Mouse (Mus musculus) midbrain, embryonic 14.5 days (tissue): ENCODE measurements around the gene Rnf212b. TPM values are rescaled to one million over a fixed set of nuclear protein-coding genes. Genes with fewer than 3 reads are reported as not detected.
"Not testable (repeated sequence)": the region's sequence is repeated elsewhere in the genome, so short reads cannot be mapped to it uniquely, and the experiment has no call there.

Experiments used
- ATAC-seq: fragments of 200-750 bp; cut with Nextera tagmentation; 2 replicates; pipeline ENCODE4 v1.8.0; 2017; ENCODE audit warnings: moderate number of reproducible peaks, moderate library complexity; ENCODE audit not compliant: low FRiP score, low TSS enrichment
- DNase-seq: peaks from one replicate; pipeline ENCODE4 v3.0.0-alpha.2; 2015
- H3K27ac ChIP-seq: fragments of 300-500 bp; sonication (generic); replicated peaks from 2 replicates; pipeline ENCODE4 v1.5.1; 2014; ENCODE audit warnings: mild to moderate bottlenecking, low read depth, low read length, moderate library complexity
- H3K27me3 ChIP-seq: fragments of 300-500 bp; sonication (generic); 2 replicates; pipeline ENCODE4 v1.6.1; 2014; ENCODE audit warnings: low read length, control low read depth, mixed read lengths; ENCODE audit not compliant: control insufficient read depth, insufficient read depth
- H3K36me3 ChIP-seq: fragments of 300-500 bp; sonication (generic); 2 replicates; pipeline ENCODE4 v1.6.1; 2014; ENCODE audit warnings: low read length, control low read depth; ENCODE audit not compliant: control insufficient read depth, insufficient read depth
- H3K4me1 ChIP-seq: fragments of 300-500 bp; sonication (generic); 2 replicates; pipeline ENCODE4 v1.6.1; 2014; ENCODE audit warnings: mild to moderate bottlenecking, antibody characterized with exemption, low read length, control low read depth; ENCODE audit not compliant: control insufficient read depth, insufficient read depth
- H3K4me2 ChIP-seq: fragments of 300-500 bp; sonication (generic); 2 replicates; pipeline ENCODE4 v1.6.1; 2014; ENCODE audit warnings: mild to moderate bottlenecking, low read length, moderate library complexity
- H3K4me3 ChIP-seq: fragments of 300-500 bp; sonication (generic); replicated peaks from 2 replicates; pipeline ENCODE4 v1.5.1; 2014; ENCODE audit warnings: low read depth, low read length
- H3K9ac ChIP-seq: fragments of 300-500 bp; sonication (generic); replicated peaks from 2 replicates; pipeline ENCODE4 v1.6.1; 2014; ENCODE audit warnings: mild to moderate bottlenecking, low read length, moderate library complexity
- H3K9me3 ChIP-seq: fragments of 300-500 bp; sonication (generic); 2 replicates; pipeline ENCODE4 v1.6.1; 2016; ENCODE audit warnings: low read length, control low read depth, mixed read lengths; ENCODE audit not compliant: control insufficient read depth
- WGBS: fragments of 180-500 bp; shearing (Covaris S2); extraction: QIAGEN DNeasy Blood & Tissue Kit; methylation state at CpG from one replicate; pipeline ENCODE4 v1.1.7; 2014; 5-methylcytosine and 5-hydroxymethylcytosine counted together
- polyA plus RNA-seq: library from polyadenylated mRNA; unstranded; fragments of >200 nt; fragmentation: Nextera tagmentation; extraction: Ambion mirVana; gene quantifications from 2 replicates; pipeline ENCODE4 v1.2.1, GENCODE M21; 2014

Gene Rnf212b
- polyA plus RNA-seq, result not detected in 2 replicates

DNA sequence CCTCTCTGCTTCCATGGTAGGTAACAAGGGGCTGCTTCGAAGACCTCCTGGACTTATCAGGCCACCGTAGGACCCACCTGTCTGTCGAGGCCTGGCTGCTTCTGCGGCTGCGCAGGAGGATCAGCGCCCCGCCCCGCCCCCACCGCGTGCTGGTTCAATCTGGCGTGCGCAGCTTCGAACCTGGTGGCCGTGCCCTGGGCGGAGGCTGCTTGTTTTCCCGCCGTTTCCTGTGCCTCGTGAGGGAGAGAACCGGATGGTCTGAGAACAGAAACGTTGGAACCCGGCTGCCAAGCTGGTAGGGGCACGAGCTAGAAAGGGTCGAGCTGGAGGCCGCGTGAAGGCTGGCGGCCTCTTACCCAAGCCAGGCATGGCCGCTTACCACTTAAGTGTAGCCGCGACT lies at the start of gene Rnf212b:
TSS of gene Rnf212b (plus strand) at position 151 of the 400 bp plus-strand sequence.
- 88% methylated on average over 29 of the region's 29 CpGs for WGBS
- Histone ChIP-seq H3K9ac (no peak within 1 kb of the TSS), H3K9me3 (no peaks in the 10 kb centered on the region), H3K27ac (no peak within 1 kb of the TSS), H3K4me3 (no peak within 1 kb of the TSS), H3K27me3 (no peaks in the 10 kb centered on the region), H3K4me1 (no peaks in the 10 kb centered on the region), H3K36me3 (no peaks in the 10 kb centered on the region), H3K4me2 (no peak within 1 kb of the TSS)
- DNase-seq, result no peak
- ATAC-seq, result no peak

- H3K4me2 ChIP-seq, H3K36me3 ChIP-seq, H3K9me3 ChIP-seq, DNase-seq, ATAC-seq, H3K4me1 ChIP-seq, H3K27ac ChIP-seq, H3K9ac ChIP-seq, H3K27me3 ChIP-seq, H3K4me3 ChIP-seq: not testable (repeated sequence)
- 93% methylated on average over 4 of the region's 7 CpGs for WGBS
Measured at GRCm38 (mm10) chr14:54766937-54767336, 47.0 kb upstream of the Rnf212b start.

DNA sequence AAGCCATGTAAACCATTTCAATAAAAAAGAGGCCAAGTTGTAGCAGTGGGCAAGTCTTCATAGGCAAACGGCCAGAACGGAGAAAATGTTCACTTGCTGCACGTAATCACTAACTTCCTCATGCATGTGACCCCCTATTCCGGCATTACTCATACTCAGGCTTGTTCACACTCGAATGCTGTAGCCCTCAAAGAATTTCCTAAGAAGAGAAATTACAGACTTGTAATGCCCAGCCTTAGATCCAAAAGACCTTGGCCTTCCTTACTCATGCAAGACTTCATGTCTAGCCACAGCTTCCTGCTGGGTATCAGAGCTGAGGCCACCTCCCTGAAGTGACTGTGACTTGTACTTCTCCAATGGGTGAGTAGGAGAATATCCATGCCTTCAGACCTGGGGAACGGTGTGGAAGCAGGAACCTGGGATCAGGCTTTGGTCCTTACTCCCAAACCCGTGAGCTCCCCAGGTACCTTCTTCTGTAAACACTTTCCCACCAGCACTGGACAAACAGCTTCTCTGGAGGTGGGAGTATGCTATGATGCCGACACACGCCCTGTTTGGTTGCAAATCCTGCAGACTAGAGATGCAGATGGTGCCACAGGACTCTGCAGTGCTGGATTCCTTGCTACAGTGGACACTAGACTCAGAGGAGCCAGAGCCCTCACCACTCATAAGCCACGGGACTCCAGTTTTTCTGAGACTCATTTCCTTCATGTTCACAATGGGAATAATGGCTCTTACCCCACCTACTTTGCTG lies 45.5 kb upstream of the Rnf212b start:
- no peak for ATAC-seq
- no peak overlapping the region for H3K27ac ChIP-seq
- 93% methylated on average over 10 of the region's 10 CpGs for WGBS

GRCm38 (mm10) chr14:54769068-54769425 lies 44.9 kb upstream of the Rnf212b start:
- 93% methylated on average over 5 of the region's 5 CpGs for WGBS
- Histone ChIP-seq H3K4me3 (no peak overlapping the region), H3K27me3 (no peaks in the 10 kb centered on the region), H3K27ac (no peak overlapping the region), H3K9me3 (no peaks in the 10 kb centered on the region), H3K4me2 (no peak overlapping the region), H3K4me1 (no peaks in the 10 kb centered on the region), H3K9ac (no peak overlapping the region), H3K36me3 (no peaks in the 10 kb centered on the region)
- DNase-seq, result no peak
- ATAC-seq, result no peak

More for the DNA sequence above, 45.5 kb upstream of the Rnf212b start:
- no peaks in the 10 kb centered on the region for H3K4me1 ChIP-seq
- H3K4me2 ChIP-seq, result no peak overlapping the region
- H3K4me3 ChIP-seq, result no peak overlapping the region
- H3K9ac ChIP-seq, result no peak overlapping the region
- H3K36me3 ChIP-seq, result no peaks in the 10 kb centered on the region
- H3K27me3 ChIP-seq, result no peaks in the 10 kb centered on the region
- DNase-seq, result no peak
- no peaks in the 10 kb centered on the region for H3K9me3 ChIP-seq

DNA sequence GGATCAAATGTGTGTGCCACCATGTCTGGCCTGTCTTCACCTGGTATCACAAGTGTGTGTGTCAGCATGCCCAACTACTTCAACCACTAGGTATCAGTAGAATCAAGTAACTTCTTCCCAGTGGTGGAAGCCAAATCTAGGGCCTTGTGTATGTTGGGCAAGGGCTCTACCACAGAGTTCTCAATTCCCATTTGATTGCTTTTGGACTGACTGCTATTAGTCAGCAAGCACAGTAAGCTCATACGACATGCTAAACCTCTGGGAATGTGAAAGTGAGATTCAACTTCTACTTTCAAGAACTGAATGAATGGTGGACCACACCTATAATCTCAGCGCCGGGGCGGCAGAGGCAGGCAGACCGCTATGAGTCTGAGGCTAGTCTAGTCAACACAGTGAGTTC lies 43.6 kb upstream of the Rnf212b start:
- DNase-seq (no peak), ATAC-seq (no peak)
- no peaks in the 10 kb centered on the region for H3K27me3 ChIP-seq
- WGBS, result 97% methylated on average over 5 of the region's 5 CpGs
- no peak overlapping the region for H3K4me2 ChIP-seq
- H3K9me3 ChIP-seq, result no peaks in the 10 kb centered on the region
- H3K27ac ChIP-seq, result no peak overlapping the region
- H3K4me1 ChIP-seq, result no peaks in the 10 kb centered on the region
- no peak overlapping the region for H3K4me3 ChIP-seq
- no peak overlapping the region for H3K9ac ChIP-seq
- no peaks in the 10 kb centered on the region for H3K36me3 ChIP-seq

DNA sequence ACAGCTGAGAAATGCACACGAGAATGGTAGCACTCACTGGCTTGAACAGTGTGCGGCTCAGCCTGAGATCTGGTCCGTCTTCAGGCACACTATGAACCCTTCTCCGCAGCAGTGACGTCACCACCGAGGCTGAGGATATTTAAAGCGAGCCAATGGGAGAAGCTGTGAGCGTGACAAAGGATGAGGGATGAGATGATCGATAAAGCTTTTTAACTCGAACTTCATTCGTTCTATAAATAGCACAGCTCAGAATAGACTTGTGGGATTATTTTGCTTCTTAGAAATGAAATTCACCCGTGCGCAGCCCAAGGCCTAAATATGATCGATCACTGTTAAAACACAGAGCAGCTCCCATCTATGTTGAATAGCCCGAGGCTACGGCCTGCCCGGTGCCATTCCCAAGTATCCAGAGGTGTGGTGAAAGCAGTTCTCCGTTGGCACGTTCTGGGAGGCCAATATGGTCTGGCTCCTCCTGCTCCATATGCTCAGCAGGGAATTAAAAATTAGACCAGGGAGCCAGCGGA lies 41.5 kb upstream of the Rnf212b start:
- Histone ChIP-seq H3K9me3 (no peaks in the 10 kb centered on the region), H3K36me3 (no peaks in the 10 kb centered on the region), H3K4me2 (no peak overlapping the region), H3K27ac (peak overlapping the region; percentile 37; the same call in 1 of the 2 replicates), H3K9ac (no peak overlapping the region), H3K4me1 (no peaks in the 10 kb centered on the region), H3K4me3 (no peak overlapping the region), H3K27me3 (no peaks in the 10 kb centered on the region)
- WGBS, result 66% methylated on average over 20 of the region's 20 CpGs
- DNase-seq, result peak; percentile 56
- peak; percentile 63; the same call in 1 of the 2 replicates for ATAC-seq

DNA sequence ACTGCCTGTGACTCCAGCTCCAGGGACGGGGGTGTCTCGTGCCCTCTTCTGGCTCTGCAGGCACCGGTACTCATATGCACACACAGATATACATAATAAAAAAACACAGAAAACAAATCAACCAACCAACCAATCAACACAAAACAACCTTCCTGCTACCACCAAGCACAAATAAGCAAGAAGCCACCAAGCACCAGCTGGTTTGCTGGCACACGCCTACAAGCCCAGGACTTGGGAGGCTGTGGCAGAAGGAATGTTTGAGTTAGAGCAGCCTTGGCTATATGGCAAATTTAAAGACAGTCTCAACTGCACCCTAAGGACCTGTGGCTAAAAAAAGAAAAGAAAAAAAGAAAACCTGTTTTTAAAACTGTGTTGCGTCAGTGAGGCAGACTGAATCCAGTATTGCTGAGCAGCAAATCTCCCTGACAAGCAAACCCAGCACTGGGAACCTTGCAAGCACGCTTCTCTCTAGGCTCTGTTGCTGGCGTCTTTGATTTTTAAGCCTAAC lies 38.4 kb upstream of the Rnf212b start:
- Histone ChIP-seq H3K27ac (no peak overlapping the region), H3K9ac (no peak overlapping the region), H3K4me1 (peaks cover 7% of the 10 kb centered on the region; the same call in 1 of the 2 replicates), H3K27me3 (peaks cover 3% of the 10 kb centered on the region; the same call in 1 of the 2 replicates), H3K9me3 (no peaks in the 10 kb centered on the region), H3K36me3 (no peaks in the 10 kb centered on the region), H3K4me2 (no peak overlapping the region), H3K4me3 (no peak overlapping the region)
- DNase-seq, result no peak
- ATAC-seq, result no peak
- WGBS, result 90% methylated on average over 7 of the region's 7 CpGs

GRCm38 (mm10) chr14:54776768-54777167 lies 37.2 kb upstream of the Rnf212b start:
- DNase-seq, result no peak
- peaks cover 12% of the 10 kb centered on the region; the same call in 1 of the 2 replicates for H3K4me1 ChIP-seq
- peaks cover 3% of the 10 kb centered on the region; the same call in 1 of the 2 replicates for H3K27me3 ChIP-seq
- WGBS, result 89% methylated on average over 5 of the region's 5 CpGs
- no peaks in the 10 kb centered on the region for H3K9me3 ChIP-seq
- ATAC-seq, result no peak
- no peak overlapping the region for H3K27ac ChIP-seq
- H3K4me2 ChIP-seq, result no peak overlapping the region
- no peaks in the 10 kb centered on the region for H3K36me3 ChIP-seq
- no peak overlapping the region for H3K9ac ChIP-seq
- H3K4me3 ChIP-seq, result no peak overlapping the region

GRCm38 (mm10) chr14:54777893-54778292 lies 36.0 kb upstream of the Rnf212b start:
- no peak overlapping the region for H3K9ac ChIP-seq
- H3K4me1 ChIP-seq, result peaks cover 12% of the 10 kb centered on the region; the same call in 1 of the 2 replicates
- no peaks in the 10 kb centered on the region for H3K9me3 ChIP-seq
- peaks cover 3% of the 10 kb centered on the region; the same call in 1 of the 2 replicates for H3K27me3 ChIP-seq
- H3K4me3 ChIP-seq, result no peak overlapping the region
- 90% methylated on average over 4 of the region's 4 CpGs for WGBS
- no peak overlapping the region for H3K4me2 ChIP-seq
- no peak for ATAC-seq
- no peak overlapping the region for H3K27ac ChIP-seq
- DNase-seq, result no peak
- H3K36me3 ChIP-seq, result no peaks in the 10 kb centered on the region
